Mouse (Mus musculus): ENCODE data around the gene Zfp300.
A peak's percentile ranks its signal among the peaks of the same experiment; 100 is the strongest.

Zfp300 gene

DNA sequence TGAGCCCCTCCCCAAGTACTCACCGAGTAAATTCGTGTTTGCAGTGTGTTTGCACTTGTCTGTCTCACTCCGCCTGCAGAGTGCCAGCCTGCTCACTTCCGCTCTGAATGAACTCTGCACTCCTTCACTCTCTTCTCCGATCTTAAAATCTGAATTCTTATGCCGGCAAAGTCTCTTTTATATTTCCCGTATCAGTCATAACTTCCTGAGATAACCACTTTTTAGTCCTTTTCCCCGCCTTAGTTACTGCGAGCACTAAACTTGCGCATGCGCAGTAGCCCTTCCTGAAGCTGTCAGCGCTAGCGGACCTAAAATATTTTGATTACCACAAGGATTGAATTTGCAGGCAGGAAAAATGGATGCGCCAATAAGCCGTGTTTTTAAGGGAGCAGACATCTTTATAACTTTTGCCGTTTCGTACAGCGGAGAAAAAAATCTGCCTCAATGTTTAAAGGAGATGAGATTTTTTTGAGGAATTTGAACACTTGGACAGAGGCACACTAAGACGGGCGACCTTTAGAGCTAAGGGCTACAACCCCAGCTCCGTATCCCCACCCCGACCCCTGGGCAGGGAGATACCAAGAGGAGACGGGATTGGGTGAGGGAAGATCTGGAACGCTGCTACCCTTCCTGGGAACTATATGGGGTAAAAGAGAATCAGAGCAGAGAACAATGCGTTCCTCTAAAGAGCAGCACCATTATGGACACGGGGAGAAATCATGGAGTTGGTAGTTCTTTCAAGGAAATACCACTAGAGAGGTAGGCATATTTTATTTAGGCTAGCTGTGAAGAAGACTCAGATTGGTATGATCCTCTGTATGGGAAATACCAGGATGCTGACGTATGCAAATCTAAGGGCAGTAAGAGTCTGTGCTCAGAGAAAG, at the start of gene Zfp300:
Gene Zfp300 (minus strand): TSS at position 545 of the 884 bp plus-strand sequence.
- DNase-seq (ENCODE audit: low read depth), result peak; percentile 85

DNA sequence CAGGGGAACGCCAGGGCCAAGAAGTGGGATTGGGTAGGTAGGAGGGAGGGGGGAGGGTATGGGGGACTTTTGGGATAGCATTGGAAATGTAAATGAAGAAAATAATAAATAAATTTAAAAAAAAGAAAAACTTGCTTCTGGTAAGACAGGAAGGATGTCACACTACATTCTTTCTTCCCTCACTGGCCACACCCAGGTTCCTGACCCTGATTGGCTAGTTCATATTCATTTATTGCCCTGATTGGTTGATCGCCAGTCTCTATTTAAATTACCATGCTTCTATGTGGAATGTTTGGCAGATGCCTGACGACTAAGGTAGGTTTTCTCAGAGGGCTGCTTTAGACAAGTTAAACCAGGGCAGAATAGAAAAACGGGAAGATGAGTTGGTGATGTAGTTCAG, 26.2 kb upstream of the Zfp300 start, which contains the start of gene Ssxa1:
Gene Ssxa1 (plus strand): TSS at position 301 of the 400 bp plus-strand sequence.
- DNase-seq (ENCODE audit: low read depth), result no peak

GRCm38 (mm10) chrX:21089867-21090239, 526 bp upstream of the Zfp300 start:
- no peak for DNase-seq (ENCODE audit: low read depth)

- DNase-seq (ENCODE audit: low read depth), result no peak
Observed at GRCm38 (mm10) chrX:21088645-21088982, 713 bp downstream of the Zfp300 start.

DNA sequence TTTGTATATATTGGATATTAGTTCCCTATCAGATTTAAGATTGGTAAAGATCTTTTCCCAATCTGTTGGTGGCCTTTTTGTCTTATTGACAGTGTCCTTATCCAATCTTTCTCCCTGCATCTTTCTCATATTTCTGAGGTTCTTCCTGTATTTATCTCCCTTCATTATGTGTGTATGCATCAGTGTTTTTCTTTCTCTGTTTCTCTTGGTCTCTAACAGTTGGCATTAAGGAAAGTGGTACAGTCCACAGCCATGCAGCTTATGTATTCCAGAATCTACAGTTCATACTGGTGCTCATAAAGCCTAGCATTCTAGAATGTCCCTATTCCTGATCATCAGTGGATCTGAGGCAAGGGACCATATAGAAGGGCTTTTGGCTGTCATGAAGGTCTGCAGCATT, 21.2 kb downstream of the Zfp300 start, which contains the start of gene Spaca5:
Gene Spaca5 (plus strand): TSS at position 301 of the 400 bp plus-strand sequence.
- no peak for DNase-seq (ENCODE audit: low read depth)

DNA sequence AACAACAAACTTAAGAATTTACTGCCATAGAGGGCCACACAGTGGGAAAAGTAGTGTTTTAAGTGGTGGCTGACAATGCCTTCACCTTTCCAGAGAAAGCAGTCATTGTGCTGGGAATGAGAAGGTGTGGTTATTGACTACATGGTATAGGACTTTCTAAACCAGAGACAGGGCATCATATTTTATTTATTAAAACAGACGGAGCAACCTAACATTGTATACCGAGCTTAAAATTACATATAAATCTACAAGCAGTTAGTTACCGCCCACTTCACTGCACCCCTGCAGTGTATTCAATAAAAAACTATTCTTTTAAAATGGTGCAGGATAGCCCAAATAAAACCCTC, 26.8 kb downstream of the Zfp300 start:
- DNase-seq (ENCODE audit: low read depth), result peak; percentile 2

DNA sequence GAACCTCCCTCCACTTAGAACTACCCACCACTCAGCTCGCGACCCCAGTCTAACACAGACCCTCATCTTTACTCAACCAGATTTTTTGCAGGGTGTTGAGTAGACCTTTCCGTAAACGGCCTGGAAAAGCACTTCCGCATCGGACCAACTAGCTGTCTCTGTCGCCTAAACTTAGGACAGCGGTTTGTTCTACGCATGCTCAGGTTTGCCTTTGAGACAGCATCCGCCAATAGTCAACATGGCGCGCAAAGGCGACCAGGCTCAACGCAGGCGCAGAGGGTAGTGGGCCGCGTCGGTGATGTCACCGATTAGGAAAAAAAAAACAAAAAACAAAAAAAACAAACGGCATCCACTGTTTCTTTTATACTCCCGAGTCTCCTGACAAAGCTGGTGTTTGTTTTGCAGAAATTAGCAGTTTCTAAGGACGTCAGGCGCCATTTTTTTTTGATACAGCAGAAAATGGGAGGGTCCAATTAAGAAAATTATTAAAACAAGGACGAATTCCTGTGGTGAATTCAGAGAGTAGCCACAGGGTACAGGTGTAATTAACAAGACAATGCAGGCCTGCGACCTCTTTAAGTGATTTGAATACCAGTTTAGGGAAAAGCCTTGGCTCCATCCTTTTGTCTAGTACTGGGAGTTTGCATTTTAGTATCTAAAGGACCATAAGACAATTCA, 27.3 kb downstream of the Zfp300 start, which contains the start of gene Zfp182:
Gene Zfp182 (minus strand): TSS at position 451 of the 678 bp plus-strand sequence.
- peak; percentile 86 for DNase-seq (ENCODE audit: low read depth)

DNA sequence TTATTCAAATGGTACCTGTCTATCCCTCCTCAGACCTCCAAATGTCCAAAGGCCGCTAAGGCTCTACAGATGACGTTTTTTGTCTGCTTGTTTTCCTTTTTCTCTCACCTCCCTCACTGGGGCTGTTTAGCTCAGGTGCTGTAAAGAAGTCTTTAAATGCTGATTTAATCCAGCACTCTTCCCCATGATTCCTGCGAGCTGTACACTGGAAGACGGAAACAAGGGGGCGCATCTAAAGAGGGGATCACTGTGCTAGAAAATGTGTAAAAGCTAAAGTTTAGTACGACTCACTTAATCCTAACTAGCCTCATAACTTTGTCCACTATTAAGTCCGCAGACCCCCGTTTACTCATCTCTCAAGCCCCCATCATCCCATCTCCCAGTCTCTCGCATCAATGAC, 27.9 kb downstream of the Zfp300 start:
- no peak for DNase-seq (ENCODE audit: low read depth)
